Mouse (Mus musculus) kidney, adult 2 months (tissue): Measurements from ENCODE around the gene Trak1.

ENCODE experiments used
- CTCF ChIP-seq: fragments of 200-500 bp; conservative IDR thresholded peaks from 2 replicates; pipeline ENCODE4 v1.5.1; 2011; ENCODE audit warnings: low read depth, mild to moderate bottlenecking, control low read depth, low read length, moderate library complexity, mixed read lengths; ENCODE audit not compliant: insufficient read depth, insufficient read length
- POLR2A ChIP-seq: fragments of 200-500 bp; IDR thresholded peaks from one replicate; pipeline ENCODE4 v1.6.1; 2011; ENCODE audit warnings: low read depth, low read length, control low read depth

GRCm38 (mm10) chr9:121505346-121505745 is 208.0 kb downstream of the Trak1 start:
- TF ChIP-seq CTCF (no peak), POLR2A (no peak)
